Mouse (Mus musculus) embryonic facial prominence, embryonic 15.5 days (tissue): ENCODE measurements around the gene Brd3. TPM values are rescaled to one million over a fixed set of nuclear protein-coding genes. Genes with fewer than 3 reads are reported as not detected.
A peak's percentile ranks its signal among the peaks of the same experiment; 100 is the strongest.
"Not testable (repeated sequence)": the region's sequence is repeated elsewhere in the genome, so short reads cannot be mapped to it uniquely, and the experiment has no call there.

ENCODE experiments used
- ATAC-seq: fragments of 200-750 bp; cut with Nextera tagmentation; 2 replicates; pipeline ENCODE4 v1.8.0; 2017; ENCODE audit warnings: low read depth, moderate TSS enrichment; ENCODE audit not compliant: insufficient number of reproducible peaks, low FRiP score, low TSS enrichment
- H3K27ac ChIP-seq: fragments of 300-500 bp; sonication (generic); replicated peaks from 2 replicates; pipeline ENCODE4 v1.5.1; 2015; ENCODE audit warnings: mild to moderate bottlenecking, inconsistent platforms
- H3K27me3 ChIP-seq: fragments of 300-500 bp; sonication (generic); 2 replicates; pipeline ENCODE4 v1.6.1; 2015; ENCODE audit warnings: inconsistent platforms
- H3K36me3 ChIP-seq: fragments of 300-500 bp; sonication (generic); 2 replicates; pipeline ENCODE4 v1.6.1; 2015; ENCODE audit warnings: mild to moderate bottlenecking, inconsistent platforms
- H3K4me1 ChIP-seq: fragments of 300-500 bp; sonication (generic); 2 replicates; pipeline ENCODE4 v1.6.1; 2015; ENCODE audit warnings: inconsistent platforms
- H3K4me2 ChIP-seq: fragments of 300-500 bp; sonication (generic); replicated peaks from 2 replicates; pipeline ENCODE4 v1.6.1; 2015; ENCODE audit warnings: mild to moderate bottlenecking, inconsistent platforms
- H3K4me3 ChIP-seq: fragments of 300-500 bp; sonication (generic); replicated peaks from 2 replicates; pipeline ENCODE4 v1.5.1; 2015; ENCODE audit warnings: mild to moderate bottlenecking, inconsistent platforms
- H3K9ac ChIP-seq: fragments of 300-500 bp; sonication (generic); 2 replicates; pipeline ENCODE4 v1.6.1; 2015; ENCODE audit warnings: inconsistent platforms
- H3K9me3 ChIP-seq: fragments of 300-500 bp; sonication (generic); replicated peaks from 2 replicates; pipeline ENCODE4 v1.6.1; 2016; ENCODE audit warnings: inconsistent platforms
- WGBS: fragments of 180-500 bp; shearing (Covaris S2); methylation state at CpG from one replicate; pipeline ENCODE4 v1.1.7; 2015; 5-methylcytosine and 5-hydroxymethylcytosine counted together
- polyA plus RNA-seq: library from polyadenylated mRNA; unstranded; fragments of >200 nt; fragmentation: Nextera tagmentation; extraction: Ambion mirVana; gene quantifications from 2 replicates; pipeline ENCODE4 v1.2.1, GENCODE M21; 2015

Gene Brd3
- polyA plus RNA-seq, 1 experiment from 2014 or later: 121 TPM

GRCm38 (mm10) chr2:27510706-27511105, 3.2 kb upstream of the Brd3 start:
- Histone ChIP-seq H3K9ac (no peak overlapping the region), H3K36me3 (no peaks in the 10 kb centered on the region), H3K9me3 (no peaks in the 10 kb centered on the region), H3K4me1 (peaks cover 17% of the 10 kb centered on the region), H3K27ac (no peak overlapping the region), H3K4me3 (no peak overlapping the region), H3K27me3 (no peaks in the 10 kb centered on the region), H3K4me2 (no peak overlapping the region)
- 80% methylated on average over 7 of the region's 7 CpGs for WGBS
- ATAC-seq: no peak

- 73% methylated on average over 4 of the region's 4 CpGs for WGBS
- not testable (repeated sequence) for H3K27me3 ChIP-seq, H3K9me3 ChIP-seq, H3K9ac ChIP-seq, H3K36me3 ChIP-seq, H3K27ac ChIP-seq, ATAC-seq, H3K4me3 ChIP-seq, H3K4me2 ChIP-seq
- H3K4me1 ChIP-seq: peaks cover 21% of the 10 kb centered on the region
Observed at GRCm38 (mm10) chr2:27506658-27507057, 804 bp downstream of the Brd3 start.

DNA sequence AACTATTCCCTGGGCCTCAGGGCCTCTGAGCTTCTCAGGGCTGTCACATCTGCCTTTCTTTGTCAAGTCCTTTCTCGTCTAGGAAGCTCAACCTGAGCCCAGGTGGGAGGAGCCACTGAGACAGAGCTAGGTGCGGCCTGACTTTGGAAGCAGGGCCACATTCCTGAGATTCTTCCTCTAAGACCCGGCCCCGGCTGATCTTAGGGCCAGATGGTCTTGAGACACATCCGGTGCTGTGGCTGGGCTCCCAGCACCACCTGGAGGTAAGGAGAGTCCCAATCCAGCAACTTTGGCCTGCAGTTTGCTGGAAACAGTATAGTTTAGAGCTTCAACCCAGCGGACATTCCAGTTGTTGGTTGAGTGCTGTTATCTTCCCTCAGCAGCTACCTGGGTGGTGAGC, 1.9 kb downstream of the Brd3 start:
- WGBS: 9% methylated on average over 6 of the region's 6 CpGs
- Histone ChIP-seq H3K27ac (peak overlapping the region; percentile 69), H3K9ac (no peak overlapping the region)

DNA sequence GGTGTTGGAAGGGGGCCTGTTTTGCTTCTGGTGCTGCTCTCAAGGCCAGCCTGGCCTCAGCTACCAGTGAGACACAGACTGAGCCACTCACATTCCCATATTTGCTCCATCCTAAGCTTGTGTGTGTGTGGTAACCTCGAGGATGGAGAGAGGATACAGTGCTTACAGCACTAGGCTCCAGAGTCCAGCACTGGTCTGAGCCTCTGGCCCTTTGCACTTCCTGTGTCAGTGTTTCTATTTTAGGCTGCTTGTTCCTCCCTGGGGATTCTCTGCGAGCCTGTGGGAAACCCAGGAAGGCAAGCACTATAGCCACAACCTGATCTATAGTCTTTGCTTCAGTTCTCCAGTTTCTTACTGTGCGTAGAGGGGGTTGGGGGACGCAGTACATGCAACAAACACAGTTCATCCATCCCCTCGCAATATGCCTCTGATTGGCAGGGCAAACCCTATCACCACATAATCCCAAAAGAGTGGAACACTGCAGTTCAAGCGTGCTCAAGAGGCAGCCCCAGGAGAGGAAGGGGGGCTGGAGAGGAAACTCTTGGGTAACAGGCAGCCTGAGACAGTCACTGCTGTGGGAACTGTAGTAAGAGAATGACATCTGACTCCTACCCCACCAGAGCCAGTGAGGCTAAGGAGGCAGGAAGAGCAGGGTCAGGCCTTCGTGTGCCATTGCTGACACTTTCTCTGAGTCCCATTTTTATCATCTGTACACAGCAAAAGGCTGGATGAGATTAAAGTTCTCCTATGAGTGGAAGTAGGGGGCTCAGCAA, 3.2 kb downstream of the Brd3 start:
- 38% methylated on average over 7 of the region's 7 CpGs for WGBS
- Histone ChIP-seq H3K4me1 (peaks cover 21% of the 10 kb centered on the region), H3K9ac (no peak overlapping the region), H3K27me3 (no peaks in the 10 kb centered on the region), H3K4me3 (no peak overlapping the region), H3K36me3 (no peaks in the 10 kb centered on the region), H3K9me3 (no peaks in the 10 kb centered on the region), H3K4me2 (no peak overlapping the region), H3K27ac (peak overlapping the region; percentile 69; the same call in 1 of the 2 replicates)
- no peak for ATAC-seq

More for the DNA sequence above, 1.9 kb downstream of the Brd3 start:
- no peaks in the 10 kb centered on the region for H3K9me3 ChIP-seq
- H3K4me1 ChIP-seq: peaks cover 21% of the 10 kb centered on the region
- H3K4me2 ChIP-seq: no peak overlapping the region; the same call in 1 of the 2 replicates
- ATAC-seq: peak; percentile 74
- H3K36me3 ChIP-seq: no peaks in the 10 kb centered on the region
- H3K27me3 ChIP-seq: no peaks in the 10 kb centered on the region
- H3K4me3 ChIP-seq: no peak overlapping the region

GRCm38 (mm10) chr2:27496391-27497028, 11.0 kb downstream of the Brd3 start:
- Histone ChIP-seq H3K4me1 (0 out of 2 replicates have a peak, but pooled peaks cover 3% of the 10 kb centered on the region), H3K27me3 (no peaks in the 10 kb centered on the region), H3K4me3 (peak overlapping the region; percentile 35), H3K27ac (peak overlapping the region; percentile 60; the same call in 1 of the 2 replicates), H3K4me2 (peak overlapping the region; percentile 61), H3K36me3 (no peaks in the 10 kb centered on the region), H3K9me3 (no peaks in the 10 kb centered on the region), H3K9ac (0 out of 2 replicates have a peak overlapping the region, but pooled peaks have one; percentile 4)
- peak; percentile 47; the same call in 1 of the 2 replicates for ATAC-seq
- 26% methylated on average over 23 of the region's 23 CpGs for WGBS

DNA sequence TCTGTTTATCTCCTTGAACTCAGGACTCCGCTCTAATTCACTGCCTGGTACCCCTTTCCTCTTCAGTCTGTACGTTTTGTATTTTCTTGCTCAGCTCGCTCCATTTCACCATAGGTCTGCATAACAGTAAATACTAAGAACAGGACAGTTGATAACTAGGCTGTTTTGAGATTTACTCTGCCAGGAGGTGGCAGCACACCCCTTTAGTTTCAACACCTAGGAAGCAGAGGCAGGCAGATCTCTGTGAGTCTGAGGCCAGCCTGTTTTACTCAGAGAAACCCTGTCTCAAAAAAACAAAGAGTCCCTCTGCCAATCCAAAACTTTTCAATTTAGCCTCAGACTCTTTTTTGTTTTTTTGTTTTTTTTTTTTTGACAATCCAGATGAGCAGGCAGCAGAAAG, 13.5 kb downstream of the Brd3 start:
- Histone ChIP-seq H3K4me3 (no peak overlapping the region), H3K36me3 (no peaks in the 10 kb centered on the region), H3K9me3 (no peaks in the 10 kb centered on the region), H3K4me2 (no peak overlapping the region), H3K9ac (no peak overlapping the region), H3K27me3 (no peaks in the 10 kb centered on the region), H3K27ac (no peak overlapping the region), H3K4me1 (0 out of 2 replicates have a peak, but pooled peaks cover 3% of the 10 kb centered on the region)
- ATAC-seq: no peak
- whole genome bisulfite sequencing: 91% methylated on average over 3 of the region's 3 CpGs

- no peak for ATAC-seq
- 0 out of 2 replicates have a peak, but pooled peaks cover 2% of the 10 kb centered on the region for H3K4me1 ChIP-seq
- 89% methylated on average over 2 of the region's 2 CpGs for WGBS
Observed at GRCm38 (mm10) chr2:27490939-27491338, 16.5 kb downstream of the Brd3 start.

GRCm38 (mm10) chr2:27488362-27488761, 19.1 kb downstream of the Brd3 start:
- no peak overlapping the region for H3K9ac ChIP-seq
- no peaks in the 10 kb centered on the region for H3K4me1 ChIP-seq
- no peaks in the 10 kb centered on the region for H3K36me3 ChIP-seq
- H3K9me3 ChIP-seq: no peaks in the 10 kb centered on the region
- no peaks in the 10 kb centered on the region for H3K27me3 ChIP-seq
- no peak for ATAC-seq
- H3K4me2 ChIP-seq: no peak overlapping the region
- no peak overlapping the region for H3K4me3 ChIP-seq
- WGBS: 97% methylated on average over 1 of the region's 1 CpGs
- H3K27ac ChIP-seq: no peak overlapping the region

More at GRCm38 (mm10) chr2:27490939-27491338, 16.5 kb downstream of the Brd3 start:
- H3K4me2 ChIP-seq: no peak overlapping the region
- no peak overlapping the region for H3K9ac ChIP-seq
- H3K27ac ChIP-seq: no peak overlapping the region
- H3K27me3 ChIP-seq: no peaks in the 10 kb centered on the region
- H3K9me3 ChIP-seq: no peaks in the 10 kb centered on the region
- no peak overlapping the region for H3K4me3 ChIP-seq
- no peaks in the 10 kb centered on the region for H3K36me3 ChIP-seq

- WGBS: 81% methylated on average over 3 of the region's 4 CpGs
- no peaks in the 10 kb centered on the region for H3K27me3 ChIP-seq
- no peak overlapping the region for H3K27ac ChIP-seq
- no peak overlapping the region for H3K9ac ChIP-seq
- no peak overlapping the region for H3K4me2 ChIP-seq
- H3K4me3 ChIP-seq: no peak overlapping the region
- H3K4me1 ChIP-seq: no peaks in the 10 kb centered on the region
- H3K36me3 ChIP-seq: no peaks in the 10 kb centered on the region
- no peaks in the 10 kb centered on the region for H3K9me3 ChIP-seq
- no peak for ATAC-seq
Observed at GRCm38 (mm10) chr2:27487336-27488049, 20.0 kb downstream of the Brd3 start.

DNA sequence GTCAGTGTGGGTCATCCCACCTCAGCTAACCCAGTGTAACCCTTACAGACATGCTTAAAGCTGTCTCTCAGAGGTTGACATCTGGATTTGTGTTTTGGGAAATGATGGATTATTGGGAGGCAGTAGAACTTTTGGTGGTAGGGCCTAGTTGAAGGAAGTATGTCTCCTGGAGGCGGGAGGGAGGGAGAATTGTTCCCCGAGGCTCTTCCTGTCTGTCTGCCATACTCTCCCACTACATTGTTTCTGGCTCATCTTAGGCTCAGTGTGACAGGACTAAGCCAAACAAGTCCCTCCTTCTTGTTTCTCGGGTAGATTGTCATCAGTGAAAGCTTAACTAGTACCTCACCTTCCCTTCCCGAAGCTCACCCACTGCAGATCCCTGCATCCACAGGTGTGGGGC, 20.7 kb downstream of the Brd3 start:
- no peaks in the 10 kb centered on the region for H3K9me3 ChIP-seq
- H3K4me1 ChIP-seq: no peaks in the 10 kb centered on the region
- H3K4me3 ChIP-seq: no peak overlapping the region
- no peak overlapping the region for H3K4me2 ChIP-seq
- 56% methylated on average over 4 of the region's 4 CpGs for WGBS
- H3K36me3 ChIP-seq: no peaks in the 10 kb centered on the region
- H3K27ac ChIP-seq: no peak overlapping the region
- H3K27me3 ChIP-seq: no peaks in the 10 kb centered on the region
- no peak for ATAC-seq
- no peak overlapping the region for H3K9ac ChIP-seq

DNA sequence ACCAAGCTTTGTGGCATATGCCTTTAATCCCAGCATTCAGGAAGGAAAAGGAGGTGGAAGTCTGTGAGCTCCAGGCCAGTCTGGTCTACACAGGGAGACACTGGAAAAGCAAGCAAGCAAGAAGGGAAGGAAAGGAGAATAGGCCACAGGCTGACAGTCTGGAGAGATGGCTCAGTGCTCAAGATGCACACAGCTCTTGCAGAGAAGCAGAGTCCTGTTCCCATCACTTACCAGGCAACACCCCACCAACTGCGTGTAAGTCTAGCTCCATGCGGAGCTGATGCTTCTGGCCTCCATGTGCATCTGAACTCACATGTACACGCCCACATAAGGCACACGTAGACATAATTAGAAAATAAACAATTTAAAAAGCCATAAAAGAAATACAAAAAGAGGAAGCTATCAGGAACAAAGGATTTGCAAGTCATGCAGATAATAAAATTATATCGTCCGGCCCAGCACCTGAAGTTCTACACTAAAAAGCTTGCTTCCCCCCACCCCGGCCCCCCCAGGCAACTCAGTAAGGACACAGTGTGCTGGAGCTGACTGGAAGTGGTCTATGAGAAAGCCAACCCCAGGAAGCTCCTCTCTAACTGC, 25.1 kb downstream of the Brd3 start:
- ATAC-seq: no peak
- Histone ChIP-seq H3K9ac (no peak overlapping the region), H3K4me2 (no peak overlapping the region), H3K36me3 (no peaks in the 10 kb centered on the region), H3K27ac (no peak overlapping the region), H3K4me1 (no peaks in the 10 kb centered on the region), H3K27me3 (no peaks in the 10 kb centered on the region), H3K4me3 (no peak overlapping the region), H3K9me3 (no peaks in the 10 kb centered on the region)
- 59% methylated on average over 7 of the region's 7 CpGs for WGBS
